Comparison of ENCODE assay signal across 9 mouse cellular contexts in genomic region chr17:23841145-23841544, GRCm38 (mm10). TPM values are rescaled to one million over a fixed set of nuclear protein-coding genes. Genes with fewer than 3 reads are reported as not detected.
DNase-seq lines count a peak whose midpoint lies in the region; ATAC-seq lines count a peak whose summit lies in the region.
"Had no signal": no experiment of that assay in that cellular context is flagged by ENCODE, and none has a peak within 500 bp of the region (broad histone marks: within the 10 kb centered on the region; RNA-seq: fewer than 3 reads in every experiment).

No protein-coding gene starts in this region.

- no peak overlapping the region for H3K4me2 ChIP-seq in embryonic facial prominence, embryonic 14.5 days (ENCODE audit: low read depth, low read length)
- no peak overlapping the region for H3K4me2 ChIP-seq in stomach, embryonic 16.5 days (ENCODE audit: low read depth, low read length)
- H3K4me2 ChIP-seq: hindbrain, embryonic 15.5 days had no signal

- WGBS in embryonic facial prominence, embryonic 14.5 days = 23% methylated on average over 4 of the region's 4 CpGs
- WGBS in stomach, embryonic 16.5 days = 32% methylated on average over 4 of the region's 4 CpGs

- H3K27ac ChIP-seq in embryonic facial prominence, embryonic 14.5 days (replicated peaks; ENCODE audit: low read depth, low read length) = no peak overlapping the region
- H3K27ac ChIP-seq in stomach, embryonic 16.5 days (ENCODE audit: low read length) = peak overlapping the region; percentile 40
- H3K27ac ChIP-seq: hindbrain, embryonic 15.5 days had no signal

- no peak for ATAC-seq in embryonic facial prominence, embryonic 14.5 days (ENCODE audit: low read depth)
- 0 out of 2 replicates have a peak, but pooled peaks have one; percentile 4 for ATAC-seq in stomach, embryonic 16.5 days (ENCODE audit: insufficient read depth, low FRiP score)

- H3K27me3 ChIP-seq in embryonic facial prominence, embryonic 14.5 days (replicated peaks; ENCODE audit: control insufficient read depth, insufficient read depth, low read length) = no peaks in the 10 kb centered on the region
- H3K27me3 ChIP-seq in stomach, embryonic 16.5 days (ENCODE audit: control insufficient read depth, insufficient read depth, low read length) = no peaks in the 10 kb centered on the region
- H3K27me3 ChIP-seq: hindbrain, embryonic 15.5 days had no signal

- H3K9me3 ChIP-seq in embryonic facial prominence, embryonic 14.5 days (ENCODE audit: control insufficient read depth, low read length) = no peaks in the 10 kb centered on the region
- H3K9me3 ChIP-seq in stomach, embryonic 16.5 days (replicated peaks; ENCODE audit: control insufficient read depth, low read length) = no peaks in the 10 kb centered on the region
- H3K9me3 ChIP-seq: hindbrain, embryonic 15.5 days had no signal

- no peaks in the 10 kb centered on the region for H3K36me3 ChIP-seq in embryonic facial prominence, embryonic 14.5 days (ENCODE audit: control insufficient read depth, insufficient read depth, low read length)
- H3K36me3 ChIP-seq in stomach, embryonic 16.5 days (ENCODE audit: control insufficient read depth, insufficient read depth, low read length) = no peaks in the 10 kb centered on the region
- H3K36me3 ChIP-seq: hindbrain, embryonic 15.5 days had no signal

- intact Hi-C loops in gastrocnemius, postnatal 14 days (cut with DNase I; ENCODE audit: low total_unique reads) = loop anchor here (5.0 kb wide), 1 partner anchor 64 kb away; no protein-coding TSS in a partner anchor

- H3K9ac ChIP-seq in embryonic facial prominence, embryonic 14.5 days (ENCODE audit: low read depth, low read length) = no peak overlapping the region
- H3K9ac ChIP-seq in stomach, embryonic 16.5 days (ENCODE audit: low read length) = no peak overlapping the region
- H3K9ac ChIP-seq: hindbrain, embryonic 15.5 days had no signal

- peak; percentile 55 for DNase-seq in gastrocnemius, adult 18-20 months (ENCODE audit: low spot score)
- no peak for DNase-seq in gastrocnemius, postnatal 14 days
- DNase-seq in 416B (ENCODE audit: low read depth) (peak; percentile 80), adipocyte (ENCODE audit: low spot score) (peak; percentile 69)
- DNase-seq in embryonic facial prominence, embryonic 14.5 days (ENCODE audit: low spot score) = peak; percentile 79
- DNase-seq in kidney, postnatal 36 days = peak; percentile 66 to 86
- peak; percentile 83 for DNase-seq in mesoderm, embryonic 11.5 days (ENCODE audit: low read depth, low spot score)

- no peaks in the 10 kb centered on the region for H3K4me1 ChIP-seq in embryonic facial prominence, embryonic 14.5 days (ENCODE audit: control insufficient read depth, insufficient read depth, low read length)
- H3K4me1 ChIP-seq in stomach, embryonic 16.5 days (ENCODE audit: control insufficient read depth, insufficient read depth, low read length) = no peaks in the 10 kb centered on the region
- H3K4me1 ChIP-seq: hindbrain, embryonic 15.5 days had no signal

- H3K4me3 ChIP-seq in embryonic facial prominence, embryonic 14.5 days (ENCODE audit: low read depth, low read length) = no peak overlapping the region
- H3K4me3 ChIP-seq in stomach, embryonic 16.5 days (replicated peaks; ENCODE audit: low read length) = no peak overlapping the region
- H3K4me3 ChIP-seq: hindbrain, embryonic 15.5 days had no signal

RNA-seq across cellular contexts. Expression of gene Prss32, which starts 2.5 kb away (rescaled TPM):
- total RNA-seq in gastrocnemius, adult 18-20 months (2021) = not detected
- total RNA-seq in gastrocnemius, postnatal 14 days (2021) = not detected
- polyA plus RNA-seq in embryonic facial prominence, embryonic 14.5 days (2014; fragmentation: Nextera tagmentation; extraction: Ambion mirVana) = 0.25 TPM in 1 of 2 replicates, not detected in the other
- polyA plus RNA-seq in stomach, embryonic 16.5 days (2015; fragmentation: Nextera tagmentation; extraction: Ambion mirVana) = 7.8 and 10.4 TPM in 2 replicates
- polyA plus RNA-seq: hindbrain, embryonic 15.5 days had no signal

RNA-seq across cellular contexts. Expression of gene Prss41, which starts 2.8 kb away (rescaled TPM):
- not detected for total RNA-seq in gastrocnemius, adult 18-20 months (2021)
- under 1 TPM in 1 of 2 experiments, not detected in 1; 0.18 TPM for total RNA-seq in gastrocnemius, postnatal 14 days (2021)
- 0.64 and 1.1 TPM in 2 replicates for polyA plus RNA-seq in embryonic facial prominence, embryonic 14.5 days (2014; fragmentation: Nextera tagmentation; extraction: Ambion mirVana)
- 2.6 and 3.3 TPM in 2 replicates for polyA plus RNA-seq in stomach, embryonic 16.5 days (2015; fragmentation: Nextera tagmentation; extraction: Ambion mirVana)

RNA-seq across cellular contexts. Expression of gene Prss33, which starts 5.3 kb away (rescaled TPM):
- total RNA-seq in gastrocnemius, adult 18-20 months (2021) = not detected
- total RNA-seq in gastrocnemius, postnatal 14 days (2021) = not detected
- 0.77 and 0.88 TPM in 2 replicates for polyA plus RNA-seq in embryonic facial prominence, embryonic 14.5 days (2014; fragmentation: Nextera tagmentation; extraction: Ambion mirVana)
- 0.21 TPM in 1 of 2 replicates, not detected in the other for polyA plus RNA-seq in stomach, embryonic 16.5 days (2015; fragmentation: Nextera tagmentation; extraction: Ambion mirVana)

RNA-seq across cellular contexts. Expression of gene Elob, which starts 12.2 kb away (rescaled TPM):
- total RNA-seq in gastrocnemius, adult 18-20 months (2021) = 100 to 1,000 TPM; 394 to 418 TPM
- 100 to 1,000 TPM; 321 to 328 TPM for total RNA-seq in gastrocnemius, postnatal 14 days (2021)
- 1,099 and 1,112 TPM in 2 replicates for polyA plus RNA-seq in embryonic facial prominence, embryonic 14.5 days (2014; fragmentation: Nextera tagmentation; extraction: Ambion mirVana)
- 906 and 920 TPM in 2 replicates for polyA plus RNA-seq in stomach, embryonic 16.5 days (2015; fragmentation: Nextera tagmentation; extraction: Ambion mirVana)

RNA-seq across cellular contexts. Expression of gene Prss21, which starts 26.7 kb away (rescaled TPM):
- not detected for total RNA-seq in gastrocnemius, adult 18-20 months (2021)
- not detected for total RNA-seq in gastrocnemius, postnatal 14 days (2021)
- polyA plus RNA-seq in embryonic facial prominence, embryonic 14.5 days (2014; fragmentation: Nextera tagmentation; extraction: Ambion mirVana) = not detected in 2 replicates
- polyA plus RNA-seq in stomach, embryonic 16.5 days (2015; fragmentation: Nextera tagmentation; extraction: Ambion mirVana) = not detected in 2 replicates
- polyA plus RNA-seq: hindbrain, embryonic 15.5 days had no signal
